Mouse (Mus musculus) G1E (cell line): ENCODE data around the gene Etfdh. TPM values are rescaled to one million over a fixed set of nuclear protein-coding genes. Genes with fewer than 3 reads are reported as not detected.
"Not testable (repeated sequence)": the region's sequence is repeated elsewhere in the genome, so short reads cannot be mapped to it uniquely, and the experiment has no call there.

Experiments used
- ATAC-seq: 2 replicates; pipeline ENCODE4 v1.8.0; 2016; ENCODE audit warnings: mild to moderate bottlenecking; ENCODE audit not compliant: insufficient number of reproducible peaks, poor library complexity, low FRiP score, severe bottlenecking; ENCODE audit errors: extremely low read depth
- DNase-seq: peaks from one replicate; pipeline ENCODE4 v3.0.0; 2012; ENCODE audit warnings: low spot score
- H3K27me3 ChIP-seq: 2 replicates; pipeline ENCODE4 v1.6.1; 2012; ENCODE audit warnings: mild to moderate bottlenecking, low read length, inconsistent platforms; ENCODE audit not compliant: insufficient read depth
- H3K36me3 ChIP-seq: replicated peaks from 2 replicates; pipeline ENCODE3; 2012; ENCODE audit warnings: mild to moderate bottlenecking, inconsistent platforms
- H3K4me1 ChIP-seq: 2 replicates; pipeline ENCODE4 v1.6.1; 2012; ENCODE audit warnings: low read depth, low read length, inconsistent platforms, mixed read lengths; ENCODE audit not compliant: insufficient read depth
- H3K4me3 ChIP-seq: 2 replicates; pipeline ENCODE4 v1.5.1; 2012; ENCODE audit warnings: low read depth, mild to moderate bottlenecking, inconsistent platforms, low read length, moderate library complexity, mixed read lengths
- H3K9me3 ChIP-seq: replicated peaks from 2 replicates; pipeline ENCODE4 v1.6.1; 2012; ENCODE audit warnings: inconsistent platforms
- CTCF ChIP-seq: IDR thresholded peaks from 2 replicates; pipeline ENCODE4 v1.5.1; 2012; ENCODE audit warnings: low read depth, low read length, inconsistent platforms, mixed read lengths
- GATA1 ChIP-seq: IDR thresholded peaks from 2 replicates; pipeline ENCODE4 v1.6.1; 2012; ENCODE audit warnings: borderline replicate concordance, low read length, inconsistent platforms, mixed read lengths
- GATA2 ChIP-seq: IDR thresholded peaks from 2 replicates; pipeline ENCODE4 v1.6.1; 2012; ENCODE audit warnings: low read depth, low read length, inconsistent platforms, borderline replicate concordance
- POLR2AphosphoS5 ChIP-seq: IDR thresholded peaks from 2 replicates; pipeline ENCODE4 v1.6.1; 2012; ENCODE audit warnings: low read depth, low read length, inconsistent platforms; ENCODE audit not compliant: insufficient replicate concordance
- TAL1 ChIP-seq: conservative IDR thresholded peaks from 2 replicates; pipeline ENCODE4 v1.6.1; 2012; ENCODE audit warnings: low read depth, low read length, inconsistent platforms, mixed read lengths
- polyA plus RNA-seq: library from polyadenylated mRNA; stranded (reverse); fragments of >175 nt; gene quantifications from 2 replicates; pipeline ENCODE4 v1.2.3, GENCODE M21; 2012
- total RNA-seq, 2 experiments: library from RNA; stranded (forward) in 1 of 2; stranded (reverse) in 1 of 2; fragments of 200-1000 nt in 1 of 2; fragments of >200 nt in 1 of 2; fragmentation: Nextera tagmentation in 1 of 2; gene quantifications; 2 replicates each; pipeline ENCODE4 v1.2.3; 2014 to 2017

Etfdh gene
- total and polyA plus RNA-seq, 3 experiments = 19.0 to 63.9 (median 54.1) TPM

DNA sequence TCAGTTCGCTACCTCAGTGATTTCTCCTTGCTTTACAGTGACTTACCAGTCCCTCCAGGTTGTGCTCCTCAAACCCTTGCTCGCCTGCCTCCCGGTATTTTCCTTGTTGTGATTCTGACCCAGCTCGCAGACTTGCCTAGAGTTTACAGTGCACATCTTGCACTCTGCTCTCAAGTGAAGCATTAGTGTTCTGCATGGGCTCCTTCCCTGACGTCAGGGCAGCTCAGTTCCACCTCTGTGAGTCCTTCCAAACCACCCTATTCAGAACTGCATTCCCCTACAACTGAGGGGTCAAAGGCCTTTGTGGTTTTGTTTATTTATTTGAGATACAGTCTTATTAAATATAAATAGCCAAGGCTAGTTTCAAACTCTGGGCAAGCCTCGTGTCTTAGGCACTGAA lies 51.1 kb downstream of the Etfdh start:
- Histone ChIP-seq H3K9me3 (no peaks in the 10 kb centered on the region), H3K27me3 (peaks cover 2% of the 10 kb centered on the region; the same call in 1 of the 2 replicates), H3K4me3 (no peak overlapping the region), H3K4me1 (peaks cover 57% of the 10 kb centered on the region), H3K36me3 (no peaks in the 10 kb centered on the region)
- TF ChIP-seq POLR2AphosphoS5 (no peak), CTCF (no peak), GATA2 (no peak), GATA1 (no peak), TAL1 (no peak)
- DNase-seq (no peak), ATAC-seq (no peak)

DNA sequence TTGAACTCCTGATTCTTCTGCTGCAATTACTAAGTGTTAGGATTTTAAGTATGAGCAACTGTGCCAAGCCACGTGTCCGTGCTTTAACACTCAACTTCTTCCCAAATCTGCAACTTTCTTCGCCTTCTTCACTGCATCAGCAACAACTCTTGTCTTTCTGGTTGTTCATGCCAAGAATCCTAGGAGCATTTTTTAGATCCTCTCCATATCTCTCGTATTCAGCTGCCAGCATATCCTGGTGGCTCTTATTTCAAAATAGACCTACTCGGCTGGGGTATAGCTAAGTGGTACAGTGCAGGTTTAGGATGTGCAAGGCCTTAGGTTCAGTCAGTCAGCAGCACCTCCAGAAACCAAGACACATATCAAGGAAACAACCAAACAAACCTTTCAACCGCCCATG lies 51.7 kb downstream of the Etfdh start:
- H3K4me3 ChIP-seq = no peak overlapping the region
- TF ChIP-seq TAL1 (no peak), POLR2AphosphoS5 (no peak), CTCF (no peak), GATA2 (no peak), GATA1 (no peak)
- DNase-seq (no peak), ATAC-seq (no peak)
- H3K36me3 ChIP-seq = no peaks in the 10 kb centered on the region
- H3K27me3 ChIP-seq = no peaks in the 10 kb centered on the region
- peaks cover 57% of the 10 kb centered on the region for H3K4me1 ChIP-seq
- H3K9me3 ChIP-seq = no peaks in the 10 kb centered on the region

DNA sequence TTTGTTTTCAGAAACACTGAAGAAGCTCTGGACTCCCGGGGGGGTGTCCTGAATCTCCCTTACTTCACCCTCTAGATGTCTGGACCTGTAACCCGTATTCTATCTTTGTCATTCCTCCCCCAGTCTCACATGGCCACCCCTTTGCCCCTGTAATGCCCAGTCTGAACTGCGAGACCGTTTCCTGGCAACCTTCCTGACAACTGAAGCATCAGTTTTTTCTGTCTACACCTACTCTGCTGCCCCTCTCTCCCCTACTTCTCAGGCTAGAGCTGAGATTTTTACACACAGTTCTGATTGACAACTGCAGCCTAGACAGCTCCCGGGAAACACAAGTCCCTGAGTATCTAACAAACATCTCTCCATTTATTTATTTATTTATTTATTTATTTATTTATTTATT lies 52.4 kb downstream of the Etfdh start:
- peaks cover 60% of the 10 kb centered on the region for H3K4me1 ChIP-seq
- TF ChIP-seq TAL1 (no peak), POLR2AphosphoS5 (no peak), CTCF (no peak), GATA1 (no peak), GATA2 (no peak)
- no peak overlapping the region for H3K4me3 ChIP-seq
- no peaks in the 10 kb centered on the region for H3K27me3 ChIP-seq
- no peak for DNase-seq
- H3K9me3 ChIP-seq = no peaks in the 10 kb centered on the region
- no peak for ATAC-seq
- H3K36me3 ChIP-seq = no peaks in the 10 kb centered on the region

DNA sequence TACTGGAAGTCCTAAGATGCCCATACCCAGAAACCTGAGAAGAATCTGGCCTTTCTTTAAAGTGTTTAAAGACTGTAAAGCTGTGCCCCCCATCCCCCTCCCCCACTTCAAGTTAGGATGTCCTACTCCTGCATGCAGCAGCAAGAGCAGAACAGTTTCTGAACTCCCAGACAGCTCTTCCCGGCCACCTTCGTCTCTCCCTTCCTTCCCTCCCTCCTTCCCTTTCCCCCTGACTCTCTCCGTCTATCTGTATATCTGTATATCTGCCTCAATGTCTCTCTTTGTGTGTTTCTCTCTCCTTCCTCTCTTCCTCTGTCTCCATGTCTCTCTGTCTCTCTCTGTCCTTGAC lies 52.9 kb downstream of the Etfdh start:
- Histone ChIP-seq H3K27me3 (no peaks in the 10 kb centered on the region), H3K4me1 (peaks cover 60% of the 10 kb centered on the region), H3K9me3 (no peaks in the 10 kb centered on the region), H3K4me3 (no peak overlapping the region), H3K36me3 (no peaks in the 10 kb centered on the region)
- no peak for TF ChIP-seq TAL1
- TF ChIP-seq CTCF = no peak
- no peak for TF ChIP-seq GATA2
- no peak for TF ChIP-seq GATA1
- TF ChIP-seq POLR2AphosphoS5 = no peak
- ATAC-seq (no peak), DNase-seq (no peak)

DNA sequence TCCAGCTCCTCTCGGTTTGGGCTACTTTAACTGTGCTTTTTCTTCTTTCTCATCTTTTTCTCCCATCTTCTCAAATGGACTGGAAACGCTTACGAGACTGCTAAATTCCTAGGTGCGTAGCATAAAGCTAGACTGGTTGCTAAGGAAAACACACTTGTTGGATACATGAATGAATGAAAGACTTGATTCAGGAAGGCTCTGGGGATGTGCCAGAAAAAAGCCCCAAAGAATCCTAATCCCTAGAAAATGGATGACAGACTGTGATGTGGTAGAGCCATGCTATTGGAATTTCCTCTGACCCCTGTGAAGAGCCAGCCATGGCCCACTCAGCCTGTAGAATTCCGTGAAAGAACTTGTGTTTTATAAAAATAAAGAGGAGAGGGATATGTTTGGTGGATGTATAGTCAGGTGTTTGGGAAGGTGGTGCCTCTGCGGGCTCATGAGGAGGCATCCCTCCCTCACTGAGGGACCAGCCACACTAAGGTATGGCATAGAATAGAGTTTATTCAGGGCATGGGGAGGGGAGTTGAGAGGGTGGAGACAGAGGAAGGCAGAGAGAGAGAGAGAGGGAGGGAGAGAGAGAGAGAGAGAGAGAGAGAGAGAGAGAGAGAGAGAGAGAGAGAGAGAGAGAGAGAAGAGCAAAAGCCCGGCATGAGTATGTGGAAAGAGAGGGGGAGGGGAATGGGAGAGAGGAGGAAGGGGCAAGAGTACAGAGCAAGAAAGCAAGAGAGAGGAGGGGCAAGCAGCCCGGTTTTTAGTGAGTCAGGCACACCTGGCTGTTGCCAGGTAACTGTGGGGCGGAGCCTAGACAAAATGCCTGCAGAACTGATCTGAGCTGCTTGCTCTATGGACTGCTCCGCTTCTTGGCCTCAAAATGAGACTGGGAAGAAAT lies 53.5 kb downstream of the Etfdh start:
- Histone ChIP-seq H3K9me3 (no peaks in the 10 kb centered on the region), H3K36me3 (no peaks in the 10 kb centered on the region), H3K4me3 (no peak overlapping the region), H3K4me1 (peaks cover 58% of the 10 kb centered on the region), H3K27me3 (no peaks in the 10 kb centered on the region)
- TF ChIP-seq GATA1 (no peak), GATA2 (no peak), CTCF (no peak), TAL1 (no peak), POLR2AphosphoS5 (no peak)
- no peak for ATAC-seq
- no peak for DNase-seq

DNA sequence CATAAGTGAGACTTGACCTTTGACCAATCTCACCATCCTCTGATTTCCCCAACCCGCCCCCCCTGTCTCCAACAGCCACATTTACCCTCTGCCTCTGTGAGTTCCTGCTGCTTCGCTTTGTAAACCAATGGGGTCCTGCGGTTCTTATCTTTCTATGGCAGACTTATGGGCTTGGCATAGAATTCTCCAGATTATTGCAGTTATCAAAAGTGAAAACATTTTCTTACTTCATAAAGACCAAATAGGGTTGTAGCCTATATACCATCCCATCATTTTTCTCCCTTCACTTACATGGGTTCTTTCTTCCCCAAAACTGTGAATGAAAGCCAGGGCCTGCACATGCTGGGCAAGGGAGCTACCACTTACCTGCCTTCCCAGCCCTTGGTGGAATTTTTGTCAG lies 55.0 kb downstream of the Etfdh start:
- Histone ChIP-seq H3K4me3 (no peak overlapping the region), H3K4me1 (peaks cover 51% of the 10 kb centered on the region), H3K36me3 (no peaks in the 10 kb centered on the region), H3K27me3 (no peaks in the 10 kb centered on the region), H3K9me3 (no peaks in the 10 kb centered on the region)
- DNase-seq (peak; percentile 64), ATAC-seq (peak; percentile 97)
- TF ChIP-seq GATA2 = no peak
- peak; percentile 83 for TF ChIP-seq TAL1

DNA sequence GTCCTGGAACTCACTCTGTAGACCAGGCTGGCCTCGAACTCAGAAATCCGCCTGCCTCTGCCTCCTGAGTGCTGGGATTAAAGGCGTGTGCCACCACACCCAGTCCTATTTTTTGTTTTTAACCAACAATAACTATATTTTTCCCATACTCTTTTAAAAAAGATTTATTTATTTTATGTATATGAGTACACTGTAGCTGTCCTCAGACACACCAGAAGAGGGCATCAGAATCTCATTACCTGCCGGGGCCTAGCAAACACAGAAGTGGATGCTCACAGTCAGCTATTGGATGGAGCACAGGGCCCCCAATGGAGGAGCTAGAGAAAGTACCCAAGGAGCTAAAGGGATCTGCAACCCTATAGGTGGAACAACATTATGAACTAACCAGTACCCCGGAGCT lies 55.9 kb downstream of the Etfdh start:
- H3K4me3 ChIP-seq, DNase-seq, H3K9me3 ChIP-seq, ATAC-seq, H3K27me3 ChIP-seq, H3K36me3 ChIP-seq: not testable (repeated sequence)
- peaks cover 60% of the 10 kb centered on the region for H3K4me1 ChIP-seq
